Mouse (Mus musculus) leukemia stem cell, adult 10-12 weeks (primary cell): Measurements from ENCODE around the gene Smbd1. TPM values are rescaled to one million over a fixed set of nuclear protein-coding genes. Genes with fewer than 3 reads are reported as not detected.

ENCODE experiments used
- polyA plus RNA-seq: library from polyadenylated mRNA; stranded (reverse); fragments of >175 nt; gene quantifications from 2 replicates; pipeline ENCODE4 v1.2.3, GENCODE M21; 2012; ENCODE audit warnings: low replicate concordance

The Smbd1 gene
- not detected in 2 replicates for polyA plus RNA-seq

DNA sequence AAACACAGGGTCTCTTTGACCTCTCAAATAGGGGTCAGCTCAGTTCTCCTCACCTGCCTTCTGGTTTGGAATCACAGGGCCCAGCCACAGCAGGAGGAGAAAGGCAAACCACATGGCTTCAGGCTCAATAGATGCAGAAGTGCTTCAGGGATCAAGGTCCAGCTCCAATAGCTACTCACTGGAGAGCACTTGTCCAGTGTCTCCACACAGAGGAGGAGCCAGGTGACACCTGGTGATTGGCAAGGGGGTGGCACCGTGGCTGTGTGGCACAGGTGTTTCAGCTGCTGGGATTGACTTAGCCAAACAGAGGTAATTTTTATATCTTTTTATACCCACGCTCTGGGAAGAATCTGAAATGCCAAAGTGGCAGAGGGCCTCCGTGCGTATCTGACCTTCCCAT, at the start of gene Smbd1:
Gene Smbd1, minus strand, starts transcription at position 157 of the 400 bp plus-strand sequence.

DNA sequence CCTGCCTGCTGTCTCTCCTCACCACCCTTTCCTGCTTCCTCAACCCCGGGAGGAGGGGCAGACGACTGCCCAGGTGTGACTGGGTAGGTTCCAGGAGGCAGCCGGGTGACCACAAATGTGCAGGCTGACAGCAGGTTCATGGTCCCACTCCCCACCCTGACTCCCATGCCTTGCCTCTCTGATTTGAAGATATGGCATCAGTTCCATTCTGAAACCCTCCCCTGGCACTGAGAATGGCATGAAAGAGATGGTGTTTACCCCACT, 12.9 kb downstream of the Smbd1 start, which contains the start of gene Muc20:
Gene Muc20, minus strand, starts transcription at position 10 of the 264 bp plus-strand sequence.

Other genes starting within 250 kb of the Smbd1 start
- 13.7 and 41.8 TPM in 2 replicates for gene Tfrc, start 201.6 kb downstream of the Smbd1 start, polyA plus RNA-seq
- gene Tnk2, start 166.6 kb downstream of the Smbd1 start, polyA plus RNA-seq, result 869 and 932 TPM in 2 replicates
- not detected in 2 replicates for gene Muc4, start 74.6 kb downstream of the Smbd1 start, polyA plus RNA-seq
- 0.06 TPM in 1 of 2 replicates, not detected in the other for gene Muc20, start 13.0 kb downstream of the Smbd1 start, polyA plus RNA-seq
- 93.8 and 106 TPM in 2 replicates for gene Fyttd1, start 67.0 kb upstream of the Smbd1 start, polyA plus RNA-seq
- 6.0 and 12.4 TPM in 2 replicates for gene Rubcn, start 67.3 kb upstream of the Smbd1 start, polyA plus RNA-seq
- gene Lrch3, start 103.6 kb upstream of the Smbd1 start, polyA plus RNA-seq, result 10.8 and 11.9 TPM in 2 replicates
- gene Iqcg, start 245.7 kb upstream of the Smbd1 start, polyA plus RNA-seq, result 0.94 TPM in 1 of 2 replicates, not detected in the other
- gene Rpl35a, start 246.0 kb upstream of the Smbd1 start, polyA plus RNA-seq, result 32.1 and 54.3 TPM in 2 replicates